Mouse (Mus musculus): ENCODE results near the gene Cdipt. TPM values are rescaled to one million over a fixed set of nuclear protein-coding genes. Genes with fewer than 3 reads are reported as not detected.

Cdipt gene
- polyA plus RNA-seq (2014; fragmentation: Illumina TruSeq; extraction: RNeasy Lipid Tissue Mini Kit (QIAGEN cat#74804); ENCODE audit: low read depth, low replicate concordance) = 48.9 TPM

GRCm38 (mm10) chr7:126975893-126975949 is at the start of gene Cdipt:
Gene Cdipt (plus strand): TSS chr7:126975914.

GRCm38 (mm10) chr7:126928384-126929037 is 47.2 kb upstream of the Cdipt start, which contains the start of gene Kctd13:
Gene Kctd13 (plus strand): TSS chr7:126928879.

GRCm38 (mm10) chr7:126949403-126949792 is 26.3 kb upstream of the Cdipt start, which contains the start of gene Asphd1:
Gene Asphd1 (minus strand): TSS chr7:126949582.

GRCm38 (mm10) chr7:126949793-126950646 is 25.7 kb upstream of the Cdipt start, which contains the start of gene Sez6l2:
Gene Sez6l2 (plus strand): TSS chr7:126950563.

GRCm38 (mm10) chr7:126975950-126976866 is 494 bp downstream of the Cdipt start, which contains the start of gene Cdiptos:
Gene Cdiptos (minus strand): TSS chr7:126976098.

GRCm38 (mm10) chr7:127014320-127014719 is 38.6 kb downstream of the Cdipt start, which contains the start of gene Mvp:
Gene Mvp (minus strand): TSS chr7:127014621.

GRCm38 (mm10) chr7:127016481-127016485 is 40.6 kb downstream of the Cdipt start, which contains the start of gene Pagr1b:
Gene Pagr1b (minus strand): TSS chr7:127016484.

GRCm38 (mm10) chr7:127016971-127017949 is 41.5 kb downstream of the Cdipt start, which contains the start of gene Pagr1a:
Gene Pagr1a (minus strand): TSS chr7:127017352.

GRCm38 (mm10) chr7:127020901-127021562 is 45.3 kb downstream of the Cdipt start, which contains the start of the genes Gm42742 and Prrt2:
Gene Gm42742 (minus strand): TSS chr7:127021097.
Gene Prrt2 (minus strand): TSS chr7:127021211.

GRCm38 (mm10) chr7:127026984-127027726 is 51.4 kb downstream of the Cdipt start, which contains the start of gene Maz:
Gene Maz (minus strand): TSS chr7:127027037.

Other genes starting within 250 kb of the Cdipt start
- 60.7 TPM for gene Mapk3, start 216.3 kb upstream of the Cdipt start, polyA plus RNA-seq (2014; fragmentation: Illumina TruSeq; extraction: RNeasy Lipid Tissue Mini Kit (QIAGEN cat#74804); ENCODE audit: low read depth, low replicate concordance)
- 3.2 TPM for gene Gdpd3, start 209.6 kb upstream of the Cdipt start, polyA plus RNA-seq (2014; fragmentation: Illumina TruSeq; extraction: RNeasy Lipid Tissue Mini Kit (QIAGEN cat#74804); ENCODE audit: low read depth, low replicate concordance)
- 118 TPM for gene Ypel3, start 199.0 kb upstream of the Cdipt start, polyA plus RNA-seq (2014; fragmentation: Illumina TruSeq; extraction: RNeasy Lipid Tissue Mini Kit (QIAGEN cat#74804); ENCODE audit: low read depth, low replicate concordance)
- gene Tbx6, start 194.4 kb upstream of the Cdipt start, polyA plus RNA-seq (2014; fragmentation: Illumina TruSeq; extraction: RNeasy Lipid Tissue Mini Kit (QIAGEN cat#74804); ENCODE audit: low read depth, low replicate concordance) = 1.6 TPM
- 43.4 TPM for gene Ppp4c, start 183.4 kb upstream of the Cdipt start, polyA plus RNA-seq (2014; fragmentation: Illumina TruSeq; extraction: RNeasy Lipid Tissue Mini Kit (QIAGEN cat#74804); ENCODE audit: low read depth, low replicate concordance)
- 7.6 TPM for gene Fam57b, start 178.2 kb upstream of the Cdipt start, polyA plus RNA-seq (2014; fragmentation: Illumina TruSeq; extraction: RNeasy Lipid Tissue Mini Kit (QIAGEN cat#74804); ENCODE audit: low read depth, low replicate concordance)
- gene 4930451I11Rik, start 144.3 kb upstream of the Cdipt start, polyA plus RNA-seq (2014; fragmentation: Illumina TruSeq; extraction: RNeasy Lipid Tissue Mini Kit (QIAGEN cat#74804); ENCODE audit: low read depth, low replicate concordance) = not detected
- not detected for gene Doc2a, start 128.5 kb upstream of the Cdipt start, polyA plus RNA-seq (2014; fragmentation: Illumina TruSeq; extraction: RNeasy Lipid Tissue Mini Kit (QIAGEN cat#74804); ENCODE audit: low read depth, low replicate concordance)
- 22.7 TPM for gene Hirip3, start 113.9 kb upstream of the Cdipt start, polyA plus RNA-seq (2014; fragmentation: Illumina TruSeq; extraction: RNeasy Lipid Tissue Mini Kit (QIAGEN cat#74804); ENCODE audit: low read depth, low replicate concordance)
- gene Ino80e, start 113.5 kb upstream of the Cdipt start, polyA plus RNA-seq (2014; fragmentation: Illumina TruSeq; extraction: RNeasy Lipid Tissue Mini Kit (QIAGEN cat#74804); ENCODE audit: low read depth, low replicate concordance) = 18.7 TPM
- gene Taok2, start 91.2 kb upstream of the Cdipt start, polyA plus RNA-seq (2014; fragmentation: Illumina TruSeq; extraction: RNeasy Lipid Tissue Mini Kit (QIAGEN cat#74804); ENCODE audit: low read depth, low replicate concordance) = 41.9 TPM
- gene Tmem219, start 53.0 kb upstream of the Cdipt start, polyA plus RNA-seq (2014; fragmentation: Illumina TruSeq; extraction: RNeasy Lipid Tissue Mini Kit (QIAGEN cat#74804); ENCODE audit: low read depth, low replicate concordance) = 19.1 TPM
- gene Kctd13, start 47.0 kb upstream of the Cdipt start, polyA plus RNA-seq (2014; fragmentation: Illumina TruSeq; extraction: RNeasy Lipid Tissue Mini Kit (QIAGEN cat#74804); ENCODE audit: low read depth, low replicate concordance) = 7.8 TPM
- not detected for gene Asphd1, start 26.3 kb upstream of the Cdipt start, polyA plus RNA-seq (2014; fragmentation: Illumina TruSeq; extraction: RNeasy Lipid Tissue Mini Kit (QIAGEN cat#74804); ENCODE audit: low read depth, low replicate concordance)
- gene Sez6l2, start 25.4 kb upstream of the Cdipt start, polyA plus RNA-seq (2014; fragmentation: Illumina TruSeq; extraction: RNeasy Lipid Tissue Mini Kit (QIAGEN cat#74804); ENCODE audit: low read depth, low replicate concordance) = 1.6 TPM
- gene Cdiptos, start 184 bp downstream of the Cdipt start, polyA plus RNA-seq (2014; fragmentation: Illumina TruSeq; extraction: RNeasy Lipid Tissue Mini Kit (QIAGEN cat#74804); ENCODE audit: low read depth, low replicate concordance) = 0.63 TPM
- gene Mvp, start 38.7 kb downstream of the Cdipt start, polyA plus RNA-seq (2014; fragmentation: Illumina TruSeq; extraction: RNeasy Lipid Tissue Mini Kit (QIAGEN cat#74804); ENCODE audit: low read depth, low replicate concordance) = 38.1 TPM
- 0.86 TPM for gene Pagr1b, start 40.6 kb downstream of the Cdipt start, polyA plus RNA-seq (2014; fragmentation: Illumina TruSeq; extraction: RNeasy Lipid Tissue Mini Kit (QIAGEN cat#74804); ENCODE audit: low read depth, low replicate concordance)
- gene Pagr1a, start 41.4 kb downstream of the Cdipt start, polyA plus RNA-seq (2014; fragmentation: Illumina TruSeq; extraction: RNeasy Lipid Tissue Mini Kit (QIAGEN cat#74804); ENCODE audit: low read depth, low replicate concordance) = not detected
- gene Gm42742, start 45.2 kb downstream of the Cdipt start, polyA plus RNA-seq (2014; fragmentation: Illumina TruSeq; extraction: RNeasy Lipid Tissue Mini Kit (QIAGEN cat#74804); ENCODE audit: low read depth, low replicate concordance) = 35.1 TPM
- 2.0 TPM for gene Prrt2, start 45.3 kb downstream of the Cdipt start, polyA plus RNA-seq (2014; fragmentation: Illumina TruSeq; extraction: RNeasy Lipid Tissue Mini Kit (QIAGEN cat#74804); ENCODE audit: low read depth, low replicate concordance)
- 59.5 TPM for gene Maz, start 51.1 kb downstream of the Cdipt start, polyA plus RNA-seq (2014; fragmentation: Illumina TruSeq; extraction: RNeasy Lipid Tissue Mini Kit (QIAGEN cat#74804); ENCODE audit: low read depth, low replicate concordance)
- 0.24 TPM for gene Kif22, start 66.6 kb downstream of the Cdipt start, polyA plus RNA-seq (2014; fragmentation: Illumina TruSeq; extraction: RNeasy Lipid Tissue Mini Kit (QIAGEN cat#74804); ENCODE audit: low read depth, low replicate concordance)
- not detected for gene Zg16, start 111.4 kb downstream of the Cdipt start, polyA plus RNA-seq (2014; fragmentation: Illumina TruSeq; extraction: RNeasy Lipid Tissue Mini Kit (QIAGEN cat#74804); ENCODE audit: low read depth, low replicate concordance)
- gene AI467606, start 115.4 kb downstream of the Cdipt start, polyA plus RNA-seq (2014; fragmentation: Illumina TruSeq; extraction: RNeasy Lipid Tissue Mini Kit (QIAGEN cat#74804); ENCODE audit: low read depth, low replicate concordance) = 2.1 TPM
- gene Qprt, start 146.3 kb downstream of the Cdipt start, polyA plus RNA-seq (2014; fragmentation: Illumina TruSeq; extraction: RNeasy Lipid Tissue Mini Kit (QIAGEN cat#74804); ENCODE audit: low read depth, low replicate concordance) = not detected
- gene Spn, start 161.9 kb downstream of the Cdipt start, polyA plus RNA-seq (2014; fragmentation: Illumina TruSeq; extraction: RNeasy Lipid Tissue Mini Kit (QIAGEN cat#74804); ENCODE audit: low read depth, low replicate concordance) = 0.37 TPM
- gene Cd2bp2, start 220.1 kb downstream of the Cdipt start, polyA plus RNA-seq (2014; fragmentation: Illumina TruSeq; extraction: RNeasy Lipid Tissue Mini Kit (QIAGEN cat#74804); ENCODE audit: low read depth, low replicate concordance) = 39.2 TPM
- gene Tbc1d10b, start 232.6 kb downstream of the Cdipt start, polyA plus RNA-seq (2014; fragmentation: Illumina TruSeq; extraction: RNeasy Lipid Tissue Mini Kit (QIAGEN cat#74804); ENCODE audit: low read depth, low replicate concordance) = 17.1 TPM
- gene Mylpf, start 233.0 kb downstream of the Cdipt start, polyA plus RNA-seq (2014; fragmentation: Illumina TruSeq; extraction: RNeasy Lipid Tissue Mini Kit (QIAGEN cat#74804); ENCODE audit: low read depth, low replicate concordance) = 1.8 TPM